Mouse (Mus musculus): ENCODE data around the gene Folr1.

Gene Folr1

DNA sequence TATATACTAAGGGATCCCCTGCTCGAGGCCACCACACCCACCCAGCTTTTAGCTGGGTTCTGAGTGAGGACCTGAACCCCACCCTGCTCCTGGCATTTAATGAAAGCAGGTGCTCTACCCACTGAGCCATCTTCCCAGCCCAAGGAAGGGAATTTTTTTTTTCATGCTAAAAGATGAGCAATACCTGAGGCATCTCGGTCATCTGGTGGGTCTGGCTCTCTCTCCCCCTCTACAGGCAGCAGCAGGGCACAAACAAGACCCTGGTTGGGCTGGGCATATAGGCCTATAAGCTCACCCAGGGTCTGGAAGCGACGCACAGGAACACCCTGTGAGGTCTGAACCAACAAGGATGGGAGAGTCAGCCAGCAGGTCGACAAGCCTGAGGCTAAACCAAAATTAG is 37.2 kb downstream of the Folr1 start:
- no peak for DNase-seq (ENCODE audit: low read depth, low spot score)

GRCm38 (mm10) chr7:101832372-101832771 is 38.2 kb downstream of the Folr1 start:
- DNase-seq (ENCODE audit: low read depth, low spot score), result no peak

GRCm38 (mm10) chr7:101831437-101831836 is 39.2 kb downstream of the Folr1 start:
- no peak for DNase-seq (ENCODE audit: low read depth, low spot score)

- no peak for DNase-seq (ENCODE audit: low read depth, low spot score)
Measured at GRCm38 (mm10) chr7:101830373-101830772, 40.2 kb downstream of the Folr1 start.

DNA sequence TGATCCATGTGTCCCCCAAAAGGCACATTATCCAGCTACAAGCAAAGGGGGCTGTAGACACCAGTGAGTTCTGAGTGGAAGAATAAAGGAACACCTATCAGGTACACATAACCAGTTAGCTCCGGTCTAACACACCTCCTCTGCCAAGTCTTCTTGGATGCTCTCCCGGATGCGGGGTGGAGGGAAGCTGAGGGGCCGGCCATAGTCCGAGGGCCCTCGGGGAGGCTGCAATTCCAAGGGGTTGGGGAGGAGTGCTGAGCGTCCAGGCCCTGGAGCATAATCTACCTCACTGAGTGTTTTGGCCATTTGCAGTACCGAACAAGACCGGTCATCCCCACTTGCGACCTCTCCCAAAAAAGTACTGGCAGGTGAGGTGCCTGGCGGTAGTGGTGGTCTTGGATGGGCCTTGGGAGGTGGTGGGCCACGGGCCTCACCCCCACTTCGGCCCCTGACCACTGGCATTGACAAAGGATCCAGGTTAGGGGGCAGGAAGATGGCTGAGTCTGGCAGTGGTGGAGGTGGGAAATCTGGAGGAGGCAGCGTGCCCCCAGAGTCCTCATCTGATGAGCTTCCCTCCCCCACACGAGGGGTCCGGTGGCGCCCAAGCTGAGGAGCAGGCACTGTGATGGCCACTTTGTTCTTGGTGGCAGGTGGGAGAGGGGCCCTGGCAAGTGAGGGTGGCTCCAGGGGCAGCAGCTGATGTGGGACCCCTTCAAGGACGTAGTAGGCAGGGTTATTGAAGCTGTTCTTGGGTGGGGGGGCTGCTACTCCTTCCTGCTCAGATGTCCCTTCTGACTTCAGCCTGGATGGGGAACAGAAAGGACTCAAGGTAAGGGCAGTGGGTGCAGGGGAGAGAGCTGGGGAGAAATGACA is 46.6 kb downstream of the Folr1 start:
- DNase-seq (ENCODE audit: low read depth, low spot score), result no peak

DNA sequence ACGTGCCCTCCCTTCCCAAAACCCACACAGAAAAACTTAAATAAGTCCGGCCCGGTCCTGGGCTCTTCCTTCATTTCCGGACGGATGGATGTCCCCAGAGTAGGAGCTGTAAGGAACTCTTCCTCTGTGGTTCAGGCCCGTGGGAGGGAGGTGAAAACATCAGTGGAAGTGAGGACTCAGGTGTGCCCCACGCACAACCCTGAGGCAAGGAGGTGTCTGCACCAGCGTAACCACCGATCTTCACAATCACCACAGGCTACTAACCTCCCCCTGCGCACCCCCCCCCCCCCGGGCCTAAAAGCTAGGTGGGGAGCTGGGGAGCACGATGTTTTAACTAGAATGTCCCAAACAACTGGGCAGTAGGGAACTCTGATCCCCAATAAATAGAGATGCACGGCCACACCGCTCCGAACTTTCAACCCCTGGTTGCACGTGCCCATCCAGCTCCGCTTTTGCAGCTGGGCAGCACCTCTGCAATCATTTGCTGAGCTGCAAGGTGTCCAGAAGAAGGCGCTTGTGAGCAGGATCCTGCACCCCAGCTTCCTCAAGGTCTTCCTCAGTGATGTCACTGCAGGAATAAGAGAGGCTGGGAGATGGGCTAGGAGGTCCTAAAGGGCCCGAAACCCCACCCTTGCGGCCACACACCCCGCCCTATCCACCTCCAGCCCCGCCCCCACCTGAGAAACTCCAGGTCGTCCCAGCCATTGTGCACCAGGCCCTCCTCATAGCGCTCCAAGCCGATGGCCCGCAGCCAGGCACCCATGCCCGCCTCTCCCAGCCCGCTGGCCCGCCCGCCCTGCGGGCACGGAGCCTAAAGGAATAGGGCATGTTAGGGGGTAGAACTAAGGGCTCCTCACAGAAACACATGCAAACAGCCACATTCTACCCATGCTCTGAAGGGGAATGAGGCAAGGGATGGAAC is 47.5 kb downstream of the Folr1 start:
- DNase-seq (ENCODE audit: low read depth, low spot score), result peak; percentile 45

DNA sequence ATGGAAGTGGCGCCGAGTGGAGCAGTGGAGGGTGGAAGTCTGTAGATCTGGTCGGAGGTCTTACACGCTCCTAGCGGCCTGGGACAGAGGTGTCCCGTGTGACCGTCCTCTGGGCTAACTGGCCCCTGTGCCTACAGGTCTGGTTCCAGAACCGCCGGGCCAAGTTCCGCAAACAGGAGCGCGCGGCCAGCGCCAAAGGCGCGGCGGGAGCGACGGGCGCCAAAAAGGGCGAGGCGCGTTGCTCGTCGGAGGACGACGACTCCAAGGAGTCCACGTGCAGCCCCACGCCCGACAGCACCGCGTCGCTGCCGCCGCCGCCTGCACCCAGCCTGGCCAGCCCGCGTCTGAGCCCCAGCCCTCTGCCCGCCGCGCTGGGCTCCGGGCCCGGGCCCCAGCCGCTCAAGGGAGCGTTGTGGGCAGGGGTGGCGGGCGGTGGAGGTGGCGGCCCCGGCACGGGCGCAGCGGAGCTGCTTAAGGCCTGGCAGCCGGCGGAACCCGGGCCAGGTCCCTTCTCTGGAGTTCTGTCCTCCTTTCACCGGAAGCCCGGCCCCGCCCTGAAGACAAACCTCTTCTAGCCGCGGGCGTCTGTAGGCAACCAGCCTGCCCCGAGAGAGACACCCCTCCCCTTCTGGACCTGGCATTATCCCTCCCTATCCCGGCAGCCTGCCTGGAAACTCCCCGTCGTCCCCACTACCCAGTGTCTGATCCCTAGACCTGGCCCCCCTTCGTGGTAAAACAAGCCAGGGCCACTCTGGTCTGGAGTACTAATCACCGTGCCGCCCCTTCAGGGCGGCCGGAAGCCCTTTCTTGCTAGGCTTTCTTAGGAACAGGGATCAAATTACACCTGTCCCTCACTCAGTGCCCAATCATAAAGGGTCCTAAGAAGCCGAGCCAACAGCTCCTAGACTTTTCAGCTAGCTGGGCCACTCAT is 48.8 kb downstream of the Folr1 start:
- peak; percentile 79 for DNase-seq (ENCODE audit: low read depth, low spot score)

DNA sequence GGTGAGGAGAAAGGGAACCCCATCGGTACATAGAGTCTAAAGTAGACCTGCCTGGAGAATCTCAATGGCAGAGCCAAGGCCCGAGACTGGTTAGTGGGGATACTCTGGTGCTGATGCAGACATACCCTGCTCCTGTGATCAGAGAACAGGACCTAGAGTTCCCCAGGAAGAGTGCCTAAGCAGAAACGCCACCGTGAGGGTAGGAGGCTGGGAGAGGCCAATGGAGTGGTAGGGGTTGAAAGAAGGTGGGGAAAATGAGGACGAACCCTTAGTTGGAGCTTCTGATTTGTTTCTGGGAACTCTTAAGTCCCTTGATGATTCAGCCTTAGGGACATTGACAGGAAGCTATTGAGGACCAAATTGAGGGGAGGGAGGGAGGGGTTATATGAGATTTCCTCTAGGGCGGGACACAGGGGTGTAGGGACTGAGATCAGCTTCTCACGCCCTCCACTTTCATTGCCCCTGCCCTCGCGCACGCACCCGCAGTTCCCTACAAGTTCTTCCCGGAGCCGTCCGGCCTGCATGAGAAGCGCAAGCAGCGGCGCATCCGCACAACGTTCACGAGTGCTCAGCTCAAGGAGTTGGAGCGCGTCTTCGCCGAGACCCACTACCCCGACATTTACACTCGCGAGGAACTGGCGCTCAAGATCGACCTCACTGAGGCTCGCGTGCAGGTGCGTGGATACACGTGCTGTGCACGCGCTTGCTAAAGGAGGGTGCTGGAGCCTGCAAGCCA is 50.1 kb downstream of the Folr1 start:
- DNase-seq (ENCODE audit: low read depth, low spot score), result no peak

GRCm38 (mm10) chr7:101817861-101818401 is 52.7 kb downstream of the Folr1 start, which contains the start of gene Phox2a:
Phox2a (plus strand) TSS chr7:101818313.
- DNase-seq (ENCODE audit: low read depth, low spot score), result no peak

All from mesoderm, embryonic 11.5 days (tissue).